Mouse (Mus musculus): ENCODE results near the gene Sorl1. TPM values are rescaled to one million over a fixed set of nuclear protein-coding genes. Genes with fewer than 3 reads are reported as not detected.

Sorl1 gene
- polyA plus RNA-seq, 1 experiment from 2014 or later: 2.8 TPM

- Histone ChIP-seq H3K9me3 (ENCODE audit: control insufficient read depth) (no peaks in the 10 kb centered on the region), H3K4me1 (replicated peaks; ENCODE audit: control insufficient read depth, insufficient read depth, low read length) (0 out of 2 replicates have a peak, but pooled peaks cover 7% of the 10 kb centered on the region), H3K36me3 (ENCODE audit: control insufficient read depth, insufficient read depth) (peaks cover 10% of the 10 kb centered on the region; the same call in 1 of the 2 replicates), H3K9ac (ENCODE audit: low read depth, low read length) (no peak overlapping the region), H3K27me3 (replicated peaks; ENCODE audit: control insufficient read depth, insufficient read depth, low read length) (no peaks in the 10 kb centered on the region), H3K4me3 (ENCODE audit: low read depth, low read length) (no peak overlapping the region), H3K4me2 (replicated peaks; ENCODE audit: low read depth) (no peak overlapping the region), H3K27ac (ENCODE audit: low read depth, low read length) (no peak overlapping the region)
- TF ChIP-seq CTCF (IDR thresholded peaks at IDR 0.05; ENCODE audit: low read depth): no peak
- ATAC-seq: no peak
- 93% methylated on average over 2 of the region's 2 CpGs for WGBS
These were observed 31.3 kb downstream of the Sorl1 start for GRCm38 (mm10) chr9:42092749-42093148.

DNA sequence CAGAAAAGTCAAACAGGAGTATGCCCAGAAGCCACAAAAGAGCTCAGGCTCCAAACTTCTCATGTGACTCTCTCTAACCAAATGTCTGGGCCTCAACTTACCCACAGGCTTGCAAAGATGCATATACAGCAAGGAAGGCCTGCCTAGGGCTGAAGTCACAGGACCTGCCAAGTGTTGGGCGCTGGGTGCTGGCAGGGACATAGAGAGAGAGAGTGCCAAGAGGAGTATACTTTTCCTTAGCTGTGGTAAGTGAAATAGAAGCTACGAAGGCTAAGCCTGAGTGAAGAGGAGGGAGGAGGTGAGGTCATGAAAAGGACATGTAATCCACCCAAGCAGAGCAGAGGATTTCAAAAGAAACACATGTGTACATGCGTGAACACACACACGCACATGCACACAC, 32.5 kb downstream of the Sorl1 start:
- TF ChIP-seq CTCF (IDR thresholded peaks at IDR 0.05; ENCODE audit: low read depth): no peak
- Histone ChIP-seq H3K9me3 (ENCODE audit: control insufficient read depth) (no peaks in the 10 kb centered on the region), H3K27me3 (replicated peaks; ENCODE audit: control insufficient read depth, insufficient read depth, low read length) (no peaks in the 10 kb centered on the region), H3K9ac (ENCODE audit: low read depth, low read length) (no peak overlapping the region), H3K27ac (ENCODE audit: low read depth, low read length) (no peak overlapping the region), H3K4me1 (replicated peaks; ENCODE audit: control insufficient read depth, insufficient read depth, low read length) (0 out of 2 replicates have a peak, but pooled peaks cover 7% of the 10 kb centered on the region), H3K4me3 (ENCODE audit: low read depth, low read length) (no peak overlapping the region), H3K36me3 (ENCODE audit: control insufficient read depth, insufficient read depth) (peaks cover 10% of the 10 kb centered on the region; the same call in 1 of the 2 replicates), H3K4me2 (replicated peaks; ENCODE audit: low read depth) (no peak overlapping the region)
- ATAC-seq: no peak
- 92% methylated on average over 4 of the region's 4 CpGs for WGBS

DNA sequence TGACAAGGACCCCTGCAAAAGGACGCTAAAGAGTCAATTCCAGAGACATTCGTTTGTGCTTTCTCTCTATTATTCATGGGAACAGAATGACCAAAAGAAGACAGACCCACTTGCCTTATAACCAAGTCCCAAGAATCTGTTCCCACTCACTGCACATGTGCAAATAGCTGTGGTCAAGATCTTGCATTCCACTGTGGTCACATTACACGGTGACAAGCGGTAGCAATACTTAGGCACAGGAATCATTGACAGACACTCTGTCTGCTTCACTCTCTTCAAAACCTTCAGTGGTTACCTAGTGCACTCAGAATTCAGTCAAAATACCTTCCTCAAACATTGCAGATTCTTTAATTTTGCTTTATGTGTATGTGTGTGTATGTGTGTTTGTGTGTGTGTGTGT, 36.2 kb downstream of the Sorl1 start:
- no peak overlapping the region for H3K9ac ChIP-seq (ENCODE audit: low read depth, low read length)
- ATAC-seq: no peak
- no peak overlapping the region for H3K4me2 ChIP-seq (replicated peaks; ENCODE audit: low read depth)
- no peaks in the 10 kb centered on the region for H3K4me1 ChIP-seq (replicated peaks; ENCODE audit: control insufficient read depth, insufficient read depth, low read length)
- H3K36me3 ChIP-seq (ENCODE audit: control insufficient read depth, insufficient read depth): peaks cover 6% of the 10 kb centered on the region; the same call in 1 of the 2 replicates
- no peak overlapping the region for H3K4me3 ChIP-seq (ENCODE audit: low read depth, low read length)
- H3K27me3 ChIP-seq (replicated peaks; ENCODE audit: control insufficient read depth, insufficient read depth, low read length): no peaks in the 10 kb centered on the region
- H3K27ac ChIP-seq (ENCODE audit: low read depth, low read length): no peak overlapping the region
- TF ChIP-seq CTCF (IDR thresholded peaks at IDR 0.05; ENCODE audit: low read depth): no peak
- 75% methylated on average over 4 of the region's 4 CpGs for WGBS
- H3K9me3 ChIP-seq (ENCODE audit: control insufficient read depth): no peaks in the 10 kb centered on the region

DNA sequence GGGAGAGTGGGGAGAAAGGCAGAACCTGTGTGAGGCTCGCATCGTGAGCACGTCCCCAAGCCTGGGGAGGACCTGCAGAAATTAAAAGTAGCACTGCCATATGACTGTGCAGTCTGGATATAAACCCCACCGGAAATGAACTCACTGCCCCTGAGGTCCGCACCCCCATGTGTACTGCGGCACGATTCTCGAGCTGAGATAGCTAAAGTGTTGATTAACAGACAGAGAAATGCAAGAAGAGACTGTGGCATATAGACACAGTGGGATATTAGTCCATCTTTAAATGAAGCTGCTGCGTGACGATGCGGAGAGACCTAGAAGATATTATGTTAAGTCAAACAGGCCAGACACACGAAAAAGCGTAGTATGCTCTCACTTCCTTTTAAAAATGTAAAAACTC, 38.1 kb downstream of the Sorl1 start:
- WGBS: 94% methylated on average over 13 of the region's 13 CpGs
- no peaks in the 10 kb centered on the region for H3K4me1 ChIP-seq (replicated peaks; ENCODE audit: control insufficient read depth, insufficient read depth, low read length)
- no peaks in the 10 kb centered on the region for H3K9me3 ChIP-seq (ENCODE audit: control insufficient read depth)
- H3K27ac ChIP-seq (ENCODE audit: low read depth, low read length): no peak overlapping the region
- no peak overlapping the region for H3K4me3 ChIP-seq (ENCODE audit: low read depth, low read length)
- no peak overlapping the region for H3K9ac ChIP-seq (ENCODE audit: low read depth, low read length)
- no peak for ATAC-seq
- TF ChIP-seq CTCF (IDR thresholded peaks at IDR 0.05; ENCODE audit: low read depth): no peak
- no peaks in the 10 kb centered on the region for H3K27me3 ChIP-seq (replicated peaks; ENCODE audit: control insufficient read depth, insufficient read depth, low read length)
- H3K4me2 ChIP-seq (replicated peaks; ENCODE audit: low read depth): no peak overlapping the region
- H3K36me3 ChIP-seq (ENCODE audit: control insufficient read depth, insufficient read depth): peaks cover 4% of the 10 kb centered on the region; the same call in 1 of the 2 replicates

GRCm38 (mm10) chr9:42083661-42084067, 40.4 kb downstream of the Sorl1 start:
- TF ChIP-seq CTCF (IDR thresholded peaks at IDR 0.05; ENCODE audit: low read depth): no peak
- H3K36me3 ChIP-seq (ENCODE audit: control insufficient read depth, insufficient read depth): no peaks in the 10 kb centered on the region
- no peaks in the 10 kb centered on the region for H3K4me1 ChIP-seq (replicated peaks; ENCODE audit: control insufficient read depth, insufficient read depth, low read length)
- no peak overlapping the region for H3K9ac ChIP-seq (ENCODE audit: low read depth, low read length)
- 89% methylated on average over 4 of the region's 4 CpGs for WGBS
- no peaks in the 10 kb centered on the region for H3K27me3 ChIP-seq (replicated peaks; ENCODE audit: control insufficient read depth, insufficient read depth, low read length)
- H3K4me2 ChIP-seq (replicated peaks; ENCODE audit: low read depth): no peak overlapping the region
- no peak overlapping the region for H3K4me3 ChIP-seq (ENCODE audit: low read depth, low read length)
- H3K27ac ChIP-seq (ENCODE audit: low read depth, low read length): no peak overlapping the region
- no peak for ATAC-seq
- no peaks in the 10 kb centered on the region for H3K9me3 ChIP-seq (ENCODE audit: control insufficient read depth)

GRCm38 (mm10) chr9:42081681-42082530, 42.2 kb downstream of the Sorl1 start:
- Histone ChIP-seq H3K36me3 (ENCODE audit: control insufficient read depth, insufficient read depth) (no peaks in the 10 kb centered on the region), H3K4me3 (ENCODE audit: low read depth, low read length) (no peak overlapping the region), H3K9ac (ENCODE audit: low read depth, low read length) (no peak overlapping the region), H3K9me3 (ENCODE audit: control insufficient read depth) (no peaks in the 10 kb centered on the region), H3K4me1 (replicated peaks; ENCODE audit: control insufficient read depth, insufficient read depth, low read length) (no peaks in the 10 kb centered on the region), H3K27me3 (replicated peaks; ENCODE audit: control insufficient read depth, insufficient read depth, low read length) (no peaks in the 10 kb centered on the region), H3K27ac (ENCODE audit: low read depth, low read length) (no peak overlapping the region), H3K4me2 (replicated peaks; ENCODE audit: low read depth) (no peak overlapping the region)
- no peak for TF ChIP-seq CTCF (IDR thresholded peaks at IDR 0.05; ENCODE audit: low read depth)
- 94% methylated on average over 29 of the region's 29 CpGs for WGBS
- ATAC-seq: no peak

Data from intestine, postnatal 0 days (tissue).